Mouse (Mus musculus) small intestine, adult 2 months (tissue): Measurements from ENCODE around the gene Osbpl3.

ENCODE experiments used
- CTCF ChIP-seq: fragments of 200-500 bp; IDR thresholded peaks from 2 replicates; pipeline ENCODE4 v1.5.1; 2012; ENCODE audit warnings: low read depth, mild to moderate bottlenecking, control low read depth, inconsistent platforms, low read length, moderate library complexity, mixed read lengths; ENCODE audit not compliant: insufficient replicate concordance, insufficient read length; ENCODE audit errors: extremely low read depth
- POLR2A ChIP-seq: fragments of 200-500 bp; IDR thresholded peaks from 2 replicates; pipeline ENCODE4 v1.6.1; 2012; ENCODE audit warnings: low read depth, mild to moderate bottlenecking, control low read depth, inconsistent platforms, low read length, moderate library complexity

DNA sequence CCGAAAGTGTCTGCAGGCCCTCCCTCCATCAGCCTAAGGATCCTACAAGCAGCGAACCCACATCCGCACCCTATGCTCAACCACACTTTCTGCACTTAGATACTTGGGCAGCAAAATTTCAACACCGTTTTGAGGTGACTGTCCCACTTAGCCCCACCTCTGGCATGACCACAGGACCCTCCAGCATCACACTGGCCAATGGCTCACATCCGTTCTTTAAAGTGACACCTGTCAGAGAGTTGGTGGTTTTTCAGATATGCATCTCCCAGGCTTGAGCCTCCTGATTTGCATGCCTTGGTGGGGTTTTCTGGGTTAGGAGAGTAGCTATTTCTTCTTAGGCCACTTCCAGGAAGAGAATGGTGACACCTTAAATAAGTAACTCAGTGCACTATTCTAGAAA lies 39.1 kb downstream of the Osbpl3 start:
- TF ChIP-seq CTCF (no peak), POLR2A (no peak)
